ENCODE assay signal across 8 mouse cellular contexts in genomic region chr10:80084817-80085487, GRCm38 (mm10). TPM values are rescaled to one million over a fixed set of nuclear protein-coding genes. Genes with fewer than 3 reads are reported as not detected.
A peak's percentile ranks its signal among the peaks of the same experiment; 100 is the strongest.
DNase-seq lines count a peak whose midpoint lies in the region; ATAC-seq and TF ChIP-seq lines count a peak whose summit lies in the region.
"Had no signal": no experiment of that assay in that cellular context is flagged by ENCODE, and none has a peak within 500 bp of the region (broad histone marks: within the 10 kb centered on the region; RNA-seq: fewer than 3 reads in every experiment).

No protein-coding gene starts in this region.

- DNase-seq in layer of hippocampus, adult 2 months (ENCODE audit: low spot score in 2 of 2), result peak in 1 of 2 experiments; percentile 29
- DNase-seq in layer of hippocampus, postnatal 25 days (ENCODE audit: extremely low spot score in 1 of 2, low spot score in 1 of 2), result no peak
- peak; percentile 54 to 62 for DNase-seq in cerebellum, postnatal 14 days
- peak; percentile 65 for DNase-seq in heart, postnatal 4 days
- peak; percentile 82 for DNase-seq in lung, postnatal 36 days
- no peak for DNase-seq in liver, embryonic 11.5 days (ENCODE audit: low spot score)

- H3K4me1 ChIP-seq in liver, embryonic 11.5 days (replicated peaks; ENCODE audit: control insufficient read depth, insufficient read depth, low read length), result peaks cover 23% of the 10 kb centered on the region

- ATAC-seq in activated CD4-positive, CD25-positive, alpha-beta regulatory T cell, adult 4 months, result no peak
- no peak for ATAC-seq in liver, embryonic 11.5 days (replicated peaks; ENCODE audit: low FRiP score)

- H3K27ac ChIP-seq in layer of hippocampus, adult 2 months, result peak overlapping the region; percentile 14; the same call in 1 of the 2 replicates
- H3K27ac ChIP-seq in liver, embryonic 11.5 days (ENCODE audit: low read depth, low read length), result no peak overlapping the region
- H3K27ac ChIP-seq: neural tube, embryonic 13.5 days had no signal

- no peaks in the 10 kb centered on the region for H3K9me3 ChIP-seq in liver, embryonic 11.5 days (ENCODE audit: control insufficient read depth, low read length)
- H3K9me3 ChIP-seq: neural tube, embryonic 13.5 days had no signal

- H3K36me3 ChIP-seq in liver, embryonic 11.5 days (ENCODE audit: control insufficient read depth, insufficient read depth, low read length), result peaks cover 24% of the 10 kb centered on the region

- H3K27me3 ChIP-seq in liver, embryonic 11.5 days (replicated peaks; ENCODE audit: control insufficient read depth, insufficient read depth, low read length), result no peaks in the 10 kb centered on the region
- H3K27me3 ChIP-seq: neural tube, embryonic 13.5 days had no signal

- TF ChIP-seq CTCF in layer of hippocampus, adult 2 months (conservative IDR thresholded peaks at IDR 0.05), result no peak

- H3K4me3 ChIP-seq in layer of hippocampus, adult 2 months, result no peak overlapping the region
- no peak overlapping the region for H3K4me3 ChIP-seq in liver, embryonic 11.5 days (ENCODE audit: low read depth, low read length)
- H3K4me3 ChIP-seq: neural tube, embryonic 13.5 days had no signal

- 83% methylated on average over 9 of the region's 9 CpGs for WGBS in liver, embryonic 11.5 days

- H3K4me2 ChIP-seq in liver, embryonic 11.5 days, result no peak overlapping the region
- H3K4me2 ChIP-seq: neural tube, embryonic 13.5 days had no signal

- no peak overlapping the region for H3K9ac ChIP-seq in liver, embryonic 11.5 days (ENCODE audit: low read depth, low read length)
- H3K9ac ChIP-seq: neural tube, embryonic 13.5 days had no signal

RNA-seq across cellular contexts. Expression of gene Sbno2, which starts 20.4 kb away (rescaled TPM):
- 10 to 100 TPM; 22.4 to 23.4 TPM for total RNA-seq in layer of hippocampus, adult 2 months (2021)
- 10 to 100 TPM; 14.5 to 22.0 TPM for total RNA-seq in layer of hippocampus, postnatal 25 days (2021)
- 10 to 100 TPM; 19.0 to 19.4 TPM for total RNA-seq in heart, postnatal 4 days (2021)
- 10 to 100 TPM; 26.8 to 32.5 TPM for polyA plus RNA-seq in activated CD4-positive, CD25-positive, alpha-beta regulatory T cell, adult 4 months (2017; shearing (Covaris generic))
- polyA plus RNA-seq in liver, embryonic 11.5 days (2014; fragmentation: Nextera tagmentation; extraction: Ambion mirVana), result 17.7 and 19.2 TPM in 2 replicates

RNA-seq across cellular contexts. Expression of gene Stk11, which starts 30.7 kb away (rescaled TPM):
- 10 to 100 TPM; 96.8 to 97.7 TPM for total RNA-seq in layer of hippocampus, adult 2 months (2021)
- 10 to 100 TPM; 89.1 to 94.3 TPM for total RNA-seq in layer of hippocampus, postnatal 25 days (2021)
- 10 to 100 TPM; 98.7 to 99.9 TPM for total RNA-seq in heart, postnatal 4 days (2021)
- 10 to 100 TPM; 22.1 to 25.4 TPM for polyA plus RNA-seq in activated CD4-positive, CD25-positive, alpha-beta regulatory T cell, adult 4 months (2017; shearing (Covaris generic))
- 25.1 and 33.5 TPM in 2 replicates for polyA plus RNA-seq in liver, embryonic 11.5 days (2014; fragmentation: Nextera tagmentation; extraction: Ambion mirVana)

RNA-seq across cellular contexts. Expression of gene Gpx4, which starts 38.0 kb away (rescaled TPM):
- total RNA-seq in layer of hippocampus, adult 2 months (2021), result 100 to 1,000 TPM; 440 to 464 TPM
- total RNA-seq in layer of hippocampus, postnatal 25 days (2021), result 100 to 1,000 TPM; 486 to 515 TPM
- 100 to 1,000 TPM; 450 to 489 TPM for total RNA-seq in heart, postnatal 4 days (2021)
- polyA plus RNA-seq in activated CD4-positive, CD25-positive, alpha-beta regulatory T cell, adult 4 months (2017; shearing (Covaris generic)), result 100 to 1,000 TPM; 346 to 370 TPM
- 761 and 762 TPM in 2 replicates for polyA plus RNA-seq in liver, embryonic 11.5 days (2014; fragmentation: Nextera tagmentation; extraction: Ambion mirVana)

RNA-seq across cellular contexts. Expression of gene Polr2e, which starts 45.4 kb away (rescaled TPM):
- 10 to 100 TPM; 77.8 to 79.1 TPM for total RNA-seq in layer of hippocampus, adult 2 months (2021)
- 10 to 100 TPM; 86.6 to 91.0 TPM for total RNA-seq in layer of hippocampus, postnatal 25 days (2021)
- 10 to 100 TPM; 66.6 to 70.7 TPM for total RNA-seq in heart, postnatal 4 days (2021)
- polyA plus RNA-seq in activated CD4-positive, CD25-positive, alpha-beta regulatory T cell, adult 4 months (2017; shearing (Covaris generic)), result 100 to 1,000 TPM; 174 to 175 TPM
- 239 and 256 TPM in 2 replicates for polyA plus RNA-seq in liver, embryonic 11.5 days (2014; fragmentation: Nextera tagmentation; extraction: Ambion mirVana)

RNA-seq across cellular contexts. Expression of gene Atp5d, which starts 53.5 kb away (rescaled TPM):
- 100 to 1,000 TPM; 332 to 344 TPM for total RNA-seq in layer of hippocampus, adult 2 months (2021)
- total RNA-seq in layer of hippocampus, postnatal 25 days (2021), result 100 to 1,000 TPM; 338 to 391 TPM
- total RNA-seq in heart, postnatal 4 days (2021), result 1,000 to 10,000 TPM in 1 of 2 experiments, 100 to 1,000 TPM in 1; 966 to 1,003 TPM
- polyA plus RNA-seq in activated CD4-positive, CD25-positive, alpha-beta regulatory T cell, adult 4 months (2017; shearing (Covaris generic)), result 100 to 1,000 TPM; 338 to 428 TPM
- 482 and 514 TPM in 2 replicates for polyA plus RNA-seq in liver, embryonic 11.5 days (2014; fragmentation: Nextera tagmentation; extraction: Ambion mirVana)

Comparison
In these comparisons a context has a peak if more than half of its experiments do, and no peak if none do; other contexts are left out.
1. DNase-seq: peak in cerebellum, postnatal 14 days (2 of 2), heart, postnatal 4 days (single experiment) and lung, postnatal 36 days (single experiment); none in layer of hippocampus, postnatal 25 days (0 of 2) and liver, embryonic 11.5 days (single experiment).